8 mouse cellular contexts compared by ENCODE assay signal in the genomic region with DNA sequence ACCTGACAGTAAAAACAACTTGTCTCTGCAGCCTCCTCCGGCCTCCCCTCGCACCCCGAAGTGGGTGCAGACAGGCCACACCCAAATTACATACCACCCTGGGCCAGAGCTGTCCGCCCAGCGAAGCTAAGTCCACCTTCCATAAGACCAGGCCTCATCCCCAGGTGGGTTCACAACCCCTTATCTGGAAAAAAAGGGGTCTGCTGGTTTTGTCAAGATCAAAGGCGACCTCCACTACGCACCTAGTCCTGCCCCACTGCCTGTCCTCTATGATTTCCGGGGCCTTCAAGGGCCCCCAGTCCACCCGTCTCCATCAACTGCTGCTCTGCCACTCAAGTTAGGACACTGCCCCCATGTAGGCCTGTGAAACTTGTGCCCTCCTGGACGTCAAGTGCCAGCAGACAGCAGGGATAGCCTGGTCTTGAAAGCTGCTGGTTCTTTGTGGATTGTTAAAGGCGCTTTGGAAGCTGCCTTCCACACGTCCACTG. TPM values are rescaled to one million over a fixed set of nuclear protein-coding genes. Genes with fewer than 3 reads are reported as not detected.
A peak's percentile ranks its signal among the peaks of the same experiment; 100 is the strongest.
DNase-seq lines count a peak whose midpoint lies in the region; ATAC-seq and TF ChIP-seq lines count a peak whose summit lies in the region.

No protein-coding gene starts in this region.

- peak overlapping the region; percentile 94 for H3K4me3 ChIP-seq in gastrocnemius, adult 2 months
- H3K4me3 ChIP-seq in CH12.LX (replicated peaks in 1 of 3; ENCODE audit: low read depth in 2 of 3, low read length in 2 of 3, poor library complexity in 1 of 3), result peak overlapping the region; percentile 65 to 98 (median 68)
- peak overlapping the region; percentile 48 for H3K4me3 ChIP-seq in forebrain, embryonic 10.5 days
- peak overlapping the region; percentile 39 for H3K4me3 ChIP-seq in limb, embryonic 15.5 days
- peak overlapping the region; percentile 42 for H3K4me3 ChIP-seq in olfactory bulb, adult 2 months (ENCODE audit: insufficient read depth, low read depth, low read length)

- peaks cover 49% of the 10 kb centered on the region for H3K79me2 ChIP-seq in CH12.LX (replicated peaks; ENCODE audit: control insufficient read depth, extremely low read depth, insufficient read depth, poor library complexity, severe bottlenecking)

- no peaks in the 10 kb centered on the region for H3K27me3 ChIP-seq in CH12.LX (replicated peaks)
- H3K27me3 ChIP-seq in forebrain, embryonic 10.5 days (ENCODE audit: poor library complexity, severe bottlenecking), result no peaks in the 10 kb centered on the region
- H3K27me3 ChIP-seq in limb, embryonic 15.5 days, result no peaks in the 10 kb centered on the region

- dilution Hi-C loops in CH12.LX (cut with MboI; ENCODE audit: extremely low pct_ligation_motif_present, extremely low pct_unique_long_range_greater_than_20kb, low sequenced_read_pairs), result no loop called here

- peaks cover 9 to 15% of the 10 kb centered on the region in 2 experiments for H3K36me3 ChIP-seq in CH12.LX (replicated peaks in 1 of 2; ENCODE audit: control insufficient read depth in 1 of 2, insufficient read depth in 1 of 2, low read length in 1 of 2)
- H3K36me3 ChIP-seq in forebrain, embryonic 10.5 days (replicated peaks), result no peaks in the 10 kb centered on the region
- H3K36me3 ChIP-seq in limb, embryonic 15.5 days, result no peaks in the 10 kb centered on the region

- H3K27ac ChIP-seq in gastrocnemius, adult 2 months, result peak overlapping the region; percentile 98
- H3K27ac ChIP-seq in CH12.LX (ENCODE audit: insufficient read depth, low read depth), result peak overlapping the region; percentile 99
- H3K27ac ChIP-seq in forebrain, embryonic 10.5 days, result peak overlapping the region; percentile 91
- H3K27ac ChIP-seq in limb, embryonic 15.5 days, result peak overlapping the region; percentile 97
- H3K27ac ChIP-seq in olfactory bulb, adult 2 months (ENCODE audit: insufficient read depth, low read depth, low read length), result peak overlapping the region; percentile 98

- no peak for ATAC-seq in limb, embryonic 15.5 days (ENCODE audit: insufficient number of reproducible peaks, low FRiP score, low TSS enrichment, low read depth)

- TF ChIP-seq EP300 in CH12.LX (IDR thresholded peaks at IDR 0.05; ENCODE audit: low read length), result no peak

- no peaks in the 10 kb centered on the region for H3K9me3 ChIP-seq in CH12.LX (replicated peaks; ENCODE audit: low read length)
- H3K9me3 ChIP-seq in forebrain, embryonic 10.5 days, result no peaks in the 10 kb centered on the region
- H3K9me3 ChIP-seq in limb, embryonic 15.5 days, result no peaks in the 10 kb centered on the region

- peaks cover 4 to 47% of the 10 kb centered on the region in 2 experiments for H3K4me1 ChIP-seq in CH12.LX (ENCODE audit: control insufficient read depth in 1 of 2, insufficient read depth in 2 of 2)
- H3K4me1 ChIP-seq in forebrain, embryonic 10.5 days, result peaks cover 96% of the 10 kb centered on the region
- H3K4me1 ChIP-seq in limb, embryonic 15.5 days, result peaks cover 82% of the 10 kb centered on the region
- peaks cover 67% of the 10 kb centered on the region for H3K4me1 ChIP-seq in olfactory bulb, adult 2 months (ENCODE audit: control insufficient read depth, insufficient read depth, low read length)

- DNase-seq in gastrocnemius, adult 2 months, result peak; percentile 59
- no peak for DNase-seq in gastrocnemius, postnatal 4 days (ENCODE audit: low spot score in 2 of 2)
- DNase-seq in CH12.LX (ENCODE audit: extremely low read depth), result no peak
- DNase-seq in forebrain, embryonic 10.5 days (ENCODE audit: extremely low spot score, low spot score), result no peak
- DNase-seq in adrenal gland, adult (ENCODE audit: inconsistent age in 2 of 2, low spot score in 1 of 2), result no peak
- DNase-seq in adrenal gland, postnatal 4 days (ENCODE audit: low spot score in 2 of 2), result no peak

- no peak for TF ChIP-seq RAD21 in CH12.LX (IDR thresholded peaks at IDR 0.05; ENCODE audit: low read depth, low read length)

- TF ChIP-seq CTCF in gastrocnemius, adult 2 months (IDR thresholded peaks at IDR 0.05), result no peak
- no peak for TF ChIP-seq CTCF in CH12.LX (conservative IDR thresholded peaks at IDR 0.05 in 1 of 2, IDR thresholded peaks at IDR 0.05 in 1 of 2; ENCODE audit: low read depth in 2 of 2, low read length in 2 of 2)
- TF ChIP-seq CTCF in olfactory bulb, adult 2 months (IDR thresholded peaks at IDR 0.05; ENCODE audit: insufficient read depth, low read depth, low read length), result no peak

- intact Hi-C loops in gastrocnemius, adult 2 months (cut with DNase I), result loop anchor here (1.0 kb wide), 1 partner anchor 42 kb away; no protein-coding TSS in a partner anchor

- H3K4me2 ChIP-seq in CH12.LX (ENCODE audit: insufficient read depth, low read depth, poor library complexity, severe bottlenecking), result peak overlapping the region; percentile 94
- peak overlapping the region; percentile 57 for H3K4me2 ChIP-seq in limb, embryonic 15.5 days

- in situ Hi-C loops in CH12.LX (cut with MboI; ENCODE audit: low pct_ligation_motif_present, low pct_unique_long_range_greater_than_20kb, low sequenced_read_pairs), result loop anchor here (5.0 kb wide), 1 partner anchor 53 kb away; no protein-coding TSS in a partner anchor

- WGBS in forebrain, embryonic 10.5 days, result 85% methylated on average over 12 of the region's 12 CpGs
- 64% methylated on average over 12 of the region's 12 CpGs for WGBS in limb, embryonic 15.5 days
- WGBS in olfactory bulb, adult 2 months, result 68% methylated on average over 12 of the region's 12 CpGs

- H3K9ac ChIP-seq in CH12.LX (ENCODE audit: insufficient read depth, low read depth), result peak overlapping the region; percentile 99
- peak overlapping the region; percentile 35 for H3K9ac ChIP-seq in limb, embryonic 15.5 days

- no peak for TF ChIP-seq POLR2A in CH12.LX (IDR thresholded peaks at IDR 0.05; ENCODE audit: low read depth, low read length)
- 0 out of 2 replicates have a peak, but pooled peaks have one; percentile 6 for TF ChIP-seq POLR2A in olfactory bulb, adult 2 months (IDR thresholded peaks at IDR 0.05; ENCODE audit: insufficient read depth, low read depth, low read length)

TF ChIP-seq in CH12.LX, 34 proteins besides CTCF, POLR2A, EP300 and RAD21:
- TF ChIP-seq MAX (IDR thresholded peaks at IDR 0.05; ENCODE audit: low read length) (no peak), CHD1 (IDR thresholded peaks at IDR 0.05; ENCODE audit: low read depth, low read length) (peak; percentile 94)

RNA-seq across cellular contexts. Expression of gene Frmd8, which starts 30.2 kb away (rescaled TPM):
- 1 to 10 TPM; 3.4 to 4.0 TPM for total RNA-seq in gastrocnemius, adult 2 months (2021)
- total RNA-seq in gastrocnemius, postnatal 4 days (2021), result 10 to 100 TPM; 16.2 to 16.7 TPM
- total RNA-seq in CH12.LX (2012; rRNA removed) (29.0 and 30.7 TPM in 2 replicates), CH12.LX (2014; rRNA removed) (13.5 and 15.5 TPM in 2 replicates)
- polyA plus RNA-seq in CH12.LX (2012; ENCODE audit: insufficient read length, low read depth), result 25.2 and 25.4 TPM in 2 replicates
- polyA plus RNA-seq in forebrain, embryonic 10.5 days (2016; fragmentation: Nextera tagmentation; extraction: Ambion mirVana), result 36.9 and 40.6 TPM in 2 replicates
- polyA plus RNA-seq in limb, embryonic 15.5 days (2015; fragmentation: Nextera tagmentation; extraction: Ambion mirVana), result 28.4 and 31.3 TPM in 2 replicates
- polyA plus RNA-seq in olfactory bulb, adult 2 months (2012; ENCODE audit: insufficient read depth, insufficient read length, low replicate concordance, missing spikeins), result not detected in 2 replicates
- total RNA-seq in adrenal gland, postnatal 4 days (2021), result 10 to 100 TPM; 42.4 to 45.9 TPM

RNA-seq across cellular contexts. Expression of gene Slc25a45, which starts 32.7 kb away (rescaled TPM):
- total RNA-seq in gastrocnemius, adult 2 months (2021), result under 1 TPM; 0.79 to 0.84 TPM
- total RNA-seq in gastrocnemius, postnatal 4 days (2021), result 1 to 10 TPM; 3.7 to 3.8 TPM
- 20.6 and 23.1 TPM in 2 replicates for total RNA-seq in CH12.LX (2012; rRNA removed)
- 27.6 and 33.0 TPM in 2 replicates for total RNA-seq in CH12.LX (2014; rRNA removed)
- polyA plus RNA-seq in CH12.LX (2012; ENCODE audit: insufficient read length, low read depth), result 20.8 and 22.7 TPM in 2 replicates
- 1.5 and 2.0 TPM in 2 replicates for polyA plus RNA-seq in forebrain, embryonic 10.5 days (2016; fragmentation: Nextera tagmentation; extraction: Ambion mirVana)
- polyA plus RNA-seq in limb, embryonic 15.5 days (2015; fragmentation: Nextera tagmentation; extraction: Ambion mirVana), result 3.4 and 5.2 TPM in 2 replicates
- polyA plus RNA-seq in olfactory bulb, adult 2 months (2012; ENCODE audit: insufficient read depth, insufficient read length, low replicate concordance, missing spikeins), result not detected in 2 replicates
- 10 to 100 TPM; 25.9 to 26.3 TPM for total RNA-seq in adrenal gland, postnatal 4 days (2021)

RNA-seq across cellular contexts. Expression of gene Tigd3, which starts 49.1 kb away (rescaled TPM):
- under 1 TPM; 0.10 to 0.20 TPM for total RNA-seq in gastrocnemius, adult 2 months (2021)
- total RNA-seq in gastrocnemius, postnatal 4 days (2021), result 1 to 10 TPM; 1.5 to 2.6 TPM
- total RNA-seq in CH12.LX (2012; rRNA removed) (1.6 and 2.1 TPM in 2 replicates), CH12.LX (2014; rRNA removed) (0.62 and 0.67 TPM in 2 replicates)
- 1.2 and 1.4 TPM in 2 replicates for polyA plus RNA-seq in CH12.LX (2012; ENCODE audit: insufficient read length, low read depth)
- 9.0 and 9.1 TPM in 2 replicates for polyA plus RNA-seq in forebrain, embryonic 10.5 days (2016; fragmentation: Nextera tagmentation; extraction: Ambion mirVana)
- 3.1 TPM in 2 replicates for polyA plus RNA-seq in limb, embryonic 15.5 days (2015; fragmentation: Nextera tagmentation; extraction: Ambion mirVana)
- polyA plus RNA-seq in olfactory bulb, adult 2 months (2012; ENCODE audit: insufficient read depth, insufficient read length, low replicate concordance, missing spikeins), result not detected in 2 replicates
- 1 to 10 TPM; 3.1 TPM for total RNA-seq in adrenal gland, postnatal 4 days (2021)

Comparison
In these comparisons a context has a peak if more than half of its experiments do, and no peak if none do; other contexts are left out.
1. H3K4me3 ChIP-seq: peak in every context shown above with its lines; median percentile 94 in gastrocnemius, adult 2 months; 68 in CH12.LX; 48 in forebrain, embryonic 10.5 days; 42 in olfactory bulb, adult 2 months; 39 in limb, embryonic 15.5 days.
2. RNA of gene Slc25a45, which starts 32.7 kb away (total RNA-seq): 20.6 to 33.0 TPM in CH12.LX and 25.9 to 26.3 TPM in adrenal gland, postnatal 4 days; 3.7 to 3.8 TPM in gastrocnemius, postnatal 4 days and 0.79 to 0.84 TPM in gastrocnemius, adult 2 months; every median in the first group is over 4 times any median in the second.
3. Peak in every context shown above with its lines, with median percentiles within 50 percentile points of each other: H3K27ac ChIP-seq.